Mouse (Mus musculus): Measurements from ENCODE around the gene Fam227a. TPM values are rescaled to one million over a fixed set of nuclear protein-coding genes. Genes with fewer than 3 reads are reported as not detected.
A peak's percentile ranks its signal among the peaks of the same experiment; 100 is the strongest.

The Fam227a gene
- total RNA-seq (2014; rRNA removed) = 12.1 and 18.1 TPM in 2 replicates
- polyA plus RNA-seq (2015; fragmentation: Nextera tagmentation; extraction: Ambion mirVana) = 2.2 and 2.8 TPM in 2 replicates

- TF ChIP-seq CTCF (IDR thresholded peaks at IDR 0.05) = no peak
- peak; percentile 96 for DNase-seq (ENCODE audit: low spot score)
- ATAC-seq (ENCODE audit: low FRiP score) = peak; percentile 84
- peak within 1 kb of the TSS; percentile 99 for H3K27ac ChIP-seq (ENCODE audit: low read depth, low read length)
- WGBS = under 1% methylated on average over 55 of the region's 55 CpGs
- peak within 1 kb of the TSS; percentile 88 for H3K4me3 ChIP-seq (ENCODE audit: low read depth, low read length)
- H3K4me1 ChIP-seq (ENCODE audit: insufficient read depth, low read length) = peaks cover 4% of the 10 kb centered on the region; the same call in 1 of the 2 replicates
- no peaks in the 10 kb centered on the region for H3K9me3 ChIP-seq (ENCODE audit: low read length)
- no peaks in the 10 kb centered on the region; the same call in 1 of the 2 replicates for H3K36me3 ChIP-seq (ENCODE audit: insufficient read depth, low read length)
- peak within 1 kb of the TSS; percentile 87 for H3K9ac ChIP-seq (replicated peaks; ENCODE audit: low read length, poor library complexity, severe bottlenecking)
- H3K27me3 ChIP-seq (ENCODE audit: insufficient read depth, low read length) = no peaks in the 10 kb centered on the region
- H3K4me2 ChIP-seq (ENCODE audit: low read depth, low read length, poor library complexity, severe bottlenecking) = peak within 1 kb of the TSS; percentile 73
Measured at GRCm38 (mm10) chr15:79658531-79659375, at the start of gene Fam227a, which contains the start of gene Cby1. TSS of gene Fam227a (minus strand) at chr15:79658956. TSS of gene Cby1 (plus strand) at chr15:79659199.

- H3K27me3 ChIP-seq (ENCODE audit: insufficient read depth, low read length) = no peaks in the 10 kb centered on the region
- WGBS = 84% methylated on average over 4 of the region's 5 CpGs
- no peaks in the 10 kb centered on the region for H3K9me3 ChIP-seq (ENCODE audit: low read length)
- ATAC-seq (ENCODE audit: low FRiP score) (no peak), DNase-seq (ENCODE audit: low spot score) (no peak)
- TF ChIP-seq CTCF (IDR thresholded peaks at IDR 0.05) = no peak
- H3K4me1 ChIP-seq (ENCODE audit: insufficient read depth, low read length) = no peaks in the 10 kb centered on the region
- H3K36me3 ChIP-seq (ENCODE audit: insufficient read depth, low read length) = peaks cover 41% of the 10 kb centered on the region
- no peak overlapping the region for H3K4me3 ChIP-seq (ENCODE audit: low read depth, low read length)
- H3K9ac ChIP-seq (replicated peaks; ENCODE audit: low read length, poor library complexity, severe bottlenecking) = no peak overlapping the region
- no peak overlapping the region for H3K4me2 ChIP-seq (ENCODE audit: low read depth, low read length, poor library complexity, severe bottlenecking)
- H3K27ac ChIP-seq (ENCODE audit: low read depth, low read length) = no peak overlapping the region
Measured at GRCm38 (mm10) chr15:79708229-79708822, 49.6 kb upstream of the Fam227a start.

GRCm38 (mm10) chr15:79706603-79707214 lies 48.0 kb upstream of the Fam227a start:
- Histone ChIP-seq H3K4me1 (ENCODE audit: insufficient read depth, low read length) (no peaks in the 10 kb centered on the region), H3K27me3 (ENCODE audit: insufficient read depth, low read length) (no peaks in the 10 kb centered on the region), H3K9ac (replicated peaks; ENCODE audit: low read length, poor library complexity, severe bottlenecking) (no peak overlapping the region), H3K9me3 (ENCODE audit: low read length) (no peaks in the 10 kb centered on the region), H3K4me3 (ENCODE audit: low read depth, low read length) (no peak overlapping the region), H3K36me3 (ENCODE audit: insufficient read depth, low read length) (peaks cover 28% of the 10 kb centered on the region), H3K27ac (ENCODE audit: low read depth, low read length) (no peak overlapping the region), H3K4me2 (ENCODE audit: low read depth, low read length, poor library complexity, severe bottlenecking) (no peak overlapping the region)
- TF ChIP-seq CTCF (IDR thresholded peaks at IDR 0.05) = no peak
- ATAC-seq (ENCODE audit: low FRiP score) (no peak), DNase-seq (ENCODE audit: low spot score) (no peak)
- whole genome bisulfite sequencing = 87% methylated on average over 17 of the region's 17 CpGs

- no peak for DNase-seq (ENCODE audit: low spot score)
- 81% methylated on average over 9 of the region's 9 CpGs for WGBS
- H3K9me3 ChIP-seq (ENCODE audit: low read length) = no peaks in the 10 kb centered on the region
Measured at GRCm38 (mm10) chr15:79697558-79698187, 38.9 kb upstream of the Fam227a start.

GRCm38 (mm10) chr15:79697011-79697410 lies 38.3 kb upstream of the Fam227a start:
- Histone ChIP-seq H3K27ac (ENCODE audit: low read depth, low read length) (no peak overlapping the region), H3K27me3 (ENCODE audit: insufficient read depth, low read length) (no peaks in the 10 kb centered on the region), H3K4me1 (ENCODE audit: insufficient read depth, low read length) (peaks cover 4% of the 10 kb centered on the region; the same call in 1 of the 2 replicates), H3K36me3 (ENCODE audit: insufficient read depth, low read length) (0 out of 2 replicates have a peak, but pooled peaks cover 3% of the 10 kb centered on the region), H3K4me3 (ENCODE audit: low read depth, low read length) (no peak overlapping the region), H3K4me2 (ENCODE audit: low read depth, low read length, poor library complexity, severe bottlenecking) (no peak overlapping the region), H3K9me3 (ENCODE audit: low read length) (no peaks in the 10 kb centered on the region), H3K9ac (replicated peaks; ENCODE audit: low read length, poor library complexity, severe bottlenecking) (no peak overlapping the region)
- ATAC-seq (ENCODE audit: low FRiP score) = no peak
- TF ChIP-seq CTCF (IDR thresholded peaks at IDR 0.05) = no peak
- 69% methylated on average over 6 of the region's 6 CpGs for WGBS
- DNase-seq (ENCODE audit: low spot score) = peak; percentile 63

More at GRCm38 (mm10) chr15:79697558-79698187, 38.9 kb upstream of the Fam227a start:
- Histone ChIP-seq H3K4me3 (ENCODE audit: low read depth, low read length) (no peak overlapping the region), H3K27ac (ENCODE audit: low read depth, low read length) (no peak overlapping the region), H3K4me2 (ENCODE audit: low read depth, low read length, poor library complexity, severe bottlenecking) (no peak overlapping the region), H3K27me3 (ENCODE audit: insufficient read depth, low read length) (no peaks in the 10 kb centered on the region), H3K9ac (replicated peaks; ENCODE audit: low read length, poor library complexity, severe bottlenecking) (no peak overlapping the region), H3K4me1 (ENCODE audit: insufficient read depth, low read length) (no peaks in the 10 kb centered on the region), H3K36me3 (ENCODE audit: insufficient read depth, low read length) (0 out of 2 replicates have a peak, but pooled peaks cover 3% of the 10 kb centered on the region)
- TF ChIP-seq CTCF (IDR thresholded peaks at IDR 0.05) = no peak
- no peak for ATAC-seq (ENCODE audit: low FRiP score)
